Mouse (Mus musculus): ENCODE data around the gene Fmo3. TPM values are rescaled to one million over a fixed set of nuclear protein-coding genes. Genes with fewer than 3 reads are reported as not detected.

The Fmo3 gene
- total RNA-seq (2023): not detected

GRCm38 (mm10) chr1:162984428-162984827 is at the start of gene Fmo3:
Gene Fmo3, minus strand, starts transcription at chr1:162984528.

DNA sequence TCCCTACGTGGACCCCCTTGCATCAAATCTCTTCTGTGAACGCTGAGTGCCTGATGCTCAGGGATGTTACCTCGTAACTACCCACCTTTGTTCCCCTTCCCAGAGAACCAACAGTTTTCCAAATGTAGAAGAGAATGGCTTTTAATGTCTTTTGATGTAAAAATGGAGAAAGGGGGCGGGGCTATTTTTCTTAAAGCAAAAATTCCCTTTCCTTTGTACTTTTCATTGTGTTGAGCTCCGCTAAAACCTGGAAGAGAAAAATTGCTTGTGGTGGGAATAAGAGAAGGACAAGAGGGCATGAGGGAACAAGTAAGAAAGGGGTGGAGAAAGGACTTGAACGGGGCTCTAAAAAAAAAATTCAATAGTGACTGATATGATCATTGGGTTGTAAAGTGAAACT is 46.9 kb downstream of the Fmo3 start, which contains the start of gene Fmo6:
Gene Fmo6, minus strand, starts transcription at position 101 of the 400 bp plus-strand sequence.

Other genes starting within 250 kb of the Fmo3 start
- 100 to 1,000 TPM; 376 to 426 TPM for gene Prrc2c, start 244.0 kb downstream of the Fmo3 start, total RNA-seq (2023)
- not detected for gene Fmo4, start 170.6 kb downstream of the Fmo3 start, total RNA-seq (2023)
- not detected for gene Fmo1, start 117.9 kb downstream of the Fmo3 start, total RNA-seq (2023)
- not detected for gene Fmo2, start 85.8 kb downstream of the Fmo3 start, total RNA-seq (2023)
- gene Fmo6, start 47.0 kb downstream of the Fmo3 start, total RNA-seq (2023): not detected
- gene Mroh9, start 101.1 kb upstream of the Fmo3 start, total RNA-seq (2023): not detected